Mouse (Mus musculus): Measurements from ENCODE around the gene Efnb1. TPM values are rescaled to one million over a fixed set of nuclear protein-coding genes. Genes with fewer than 3 reads are reported as not detected.

Efnb1 gene
- 1.9 to 2.7 TPM (median 2.4 TPM) in 4 replicates for total RNA-seq (2023)

DNA sequence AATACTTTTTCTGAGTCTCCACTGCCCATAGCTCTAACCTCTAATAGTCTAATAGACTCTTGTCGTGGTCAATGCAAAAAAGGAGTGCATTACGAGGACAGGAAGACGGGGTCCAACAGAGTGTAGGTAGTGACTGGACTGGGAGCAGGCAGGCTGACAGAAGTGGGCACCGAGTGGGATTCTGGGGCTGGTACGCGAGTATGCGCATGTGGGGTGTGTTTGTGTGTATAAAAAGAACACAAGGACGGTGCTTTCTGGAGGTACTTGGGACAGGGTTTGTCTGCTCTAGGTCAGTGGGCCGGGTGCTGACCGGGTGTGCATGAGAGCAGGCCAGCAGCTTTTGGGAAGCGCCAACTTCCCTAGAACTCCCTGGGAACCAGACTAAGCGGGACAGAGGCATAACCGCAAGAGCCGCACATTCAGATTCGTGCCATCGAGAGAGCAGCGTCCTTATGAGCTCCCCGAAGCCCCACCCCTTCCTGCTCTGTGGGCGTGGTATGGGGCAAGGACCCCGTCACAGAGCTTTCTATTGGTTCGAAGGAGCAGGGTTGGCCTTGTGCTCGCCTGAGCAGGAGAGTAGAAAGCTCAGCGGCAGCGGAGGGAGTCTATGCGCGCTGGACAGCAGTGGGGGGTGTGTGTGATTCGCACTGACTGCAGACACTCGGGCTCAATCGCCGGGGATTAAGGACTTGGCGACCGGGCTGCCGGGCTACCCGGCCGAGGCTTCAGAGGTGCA lies at the start of gene Efnb1:
Gene Efnb1, plus strand, starts transcription at position 608 of the 736 bp plus-strand sequence.

Other genes with a start within 250 kb of the Efnb1 start
- not detected in 4 replicates for gene Ophn1, start 245.1 kb upstream of the Efnb1 start, total RNA-seq (2023)
- 25.3 to 31.2 TPM (median 26.1 TPM) in 4 replicates for gene Yipf6, start 199.8 kb upstream of the Efnb1 start, total RNA-seq (2023)
- gene Stard8, start 132.9 kb upstream of the Efnb1 start, total RNA-seq (2023): 0.63 to 1.5 TPM (median 1.0 TPM) in 4 replicates

All from B cell, adult 62 days (primary cell).